In genomic region chrX:13477596-13477995, GRCm38 (mm10) we compare ENCODE assay signal across 19 mouse cellular contexts. TPM values are rescaled to one million over a fixed set of nuclear protein-coding genes. Genes with fewer than 3 reads are reported as not detected.
DNase-seq lines count a peak whose midpoint lies in the region; ATAC-seq and TF ChIP-seq lines count a peak whose summit lies in the region.
"Had no signal": no experiment of that assay in that cellular context is flagged by ENCODE, and none has a peak within 500 bp of the region (broad histone marks: within the 10 kb centered on the region; RNA-seq: fewer than 3 reads in every experiment).

No protein-coding gene starts in this region.

- no peaks in the 10 kb centered on the region for H3K36me3 ChIP-seq in forebrain, postnatal 0 days (ENCODE audit: insufficient read depth)
- H3K36me3 ChIP-seq in forebrain, embryonic 15.5 days = no peaks in the 10 kb centered on the region
- no peaks in the 10 kb centered on the region for H3K36me3 ChIP-seq in heart, embryonic 10.5 days
- H3K36me3 ChIP-seq in lung, postnatal 0 days (ENCODE audit: insufficient read depth, low read length) = no peaks in the 10 kb centered on the region
- H3K36me3 ChIP-seq: embryonic facial prominence, embryonic 10.5 days; embryonic facial prominence, embryonic 12.5 days had no signal

- no peak overlapping the region for H3K27ac ChIP-seq in forebrain, postnatal 0 days (ENCODE audit: low read depth, low read length)
- H3K27ac ChIP-seq in forebrain, embryonic 15.5 days (replicated peaks) = no peak overlapping the region
- H3K27ac ChIP-seq in heart, embryonic 10.5 days = no peak overlapping the region
- H3K27ac ChIP-seq in lung, postnatal 0 days (ENCODE audit: low read length) = peak overlapping the region; percentile 62
- H3K27ac ChIP-seq: embryonic facial prominence, embryonic 10.5 days; embryonic facial prominence, embryonic 12.5 days had no signal

- ATAC-seq in forebrain, postnatal 0 days = peak; percentile 86
- ATAC-seq in forebrain, embryonic 15.5 days (replicated peaks) = no peak
- no peak for ATAC-seq in lung, postnatal 0 days
- ATAC-seq: forebrain, embryonic 14.5 days had no signal

- no peak overlapping the region for H3K4me2 ChIP-seq in forebrain, postnatal 0 days (ENCODE audit: low read depth)
- H3K4me2 ChIP-seq in forebrain, embryonic 15.5 days (replicated peaks) = no peak overlapping the region
- no peak overlapping the region for H3K4me2 ChIP-seq in lung, postnatal 0 days (replicated peaks; ENCODE audit: low read depth, low read length)
- H3K4me2 ChIP-seq: embryonic facial prominence, embryonic 12.5 days had no signal

- no peaks in the 10 kb centered on the region for H3K27me3 ChIP-seq in forebrain, postnatal 0 days (ENCODE audit: insufficient read depth, low read length)
- no peaks in the 10 kb centered on the region for H3K27me3 ChIP-seq in forebrain, embryonic 15.5 days
- H3K27me3 ChIP-seq in heart, embryonic 10.5 days (ENCODE audit: insufficient read depth, poor library complexity, severe bottlenecking) = peaks cover 26% of the 10 kb centered on the region; the same call in 1 of the 2 replicates
- H3K27me3 ChIP-seq in lung, postnatal 0 days (replicated peaks; ENCODE audit: insufficient read depth, low read length) = no peaks in the 10 kb centered on the region
- H3K27me3 ChIP-seq: embryonic facial prominence, embryonic 12.5 days had no signal

- 42% methylated on average over 2 of the region's 2 CpGs for WGBS in forebrain, postnatal 0 days
- 58% methylated on average over 2 of the region's 2 CpGs for WGBS in forebrain, embryonic 15.5 days
- 73% methylated on average over 2 of the region's 2 CpGs for WGBS in heart, embryonic 10.5 days
- 58% methylated on average over 2 of the region's 2 CpGs for WGBS in lung, postnatal 0 days

- no peak for TF ChIP-seq EP300 in lung, postnatal 0 days (IDR thresholded peaks at IDR 0.05)

- no peak overlapping the region for H3K4me3 ChIP-seq in forebrain, postnatal 0 days (ENCODE audit: low read depth, low read length)
- H3K4me3 ChIP-seq in forebrain, embryonic 15.5 days = no peak overlapping the region
- no peak overlapping the region for H3K4me3 ChIP-seq in heart, embryonic 10.5 days
- H3K4me3 ChIP-seq in lung, postnatal 0 days (ENCODE audit: low read depth, low read length) = no peak overlapping the region
- H3K4me3 ChIP-seq: embryonic facial prominence, embryonic 10.5 days; embryonic facial prominence, embryonic 12.5 days had no signal

- peak; percentile 23 for DNase-seq in forebrain, postnatal 0 days
- peak; percentile 19 for DNase-seq in heart, adult 11 months
- DNase-seq in heart, embryonic 10.5 days (ENCODE audit: low spot score) = no peak
- DNase-seq in lung, postnatal 0 days (ENCODE audit: low spot score) = no peak
- DNase-seq in lung, postnatal 36 days = no peak
- peak; percentile 35 for DNase-seq in brain, adult 2 months (ENCODE audit: low read depth, low spot score)
- no peak for DNase-seq in gastrocnemius, adult 8-10 months (ENCODE audit: low spot score in 2 of 2)
- DNase-seq: adrenal gland, adult 2 months; adrenal gland, postnatal 10 days; adrenal gland, postnatal 25 days; cerebellum, adult 11-12 months; cerebellum, adult 2 months; cerebellum, adult 9-10 months; cerebellum, postnatal 10 days; cerebellum, postnatal 25 days had no signal

- H3K4me1 ChIP-seq in forebrain, postnatal 0 days (ENCODE audit: insufficient read depth) = no peaks in the 10 kb centered on the region
- no peaks in the 10 kb centered on the region for H3K4me1 ChIP-seq in forebrain, embryonic 15.5 days
- no peaks in the 10 kb centered on the region for H3K4me1 ChIP-seq in heart, embryonic 10.5 days
- H3K4me1 ChIP-seq in lung, postnatal 0 days (ENCODE audit: insufficient read depth, low read depth, low read length) = no peaks in the 10 kb centered on the region
- H3K4me1 ChIP-seq: embryonic facial prominence, embryonic 10.5 days; embryonic facial prominence, embryonic 12.5 days had no signal

- TF ChIP-seq CTCF in forebrain, postnatal 0 days (IDR thresholded peaks at IDR 0.05; ENCODE audit: low read depth) = no peak
- TF ChIP-seq CTCF in lung, postnatal 0 days (IDR thresholded peaks at IDR 0.05) = no peak

- no peaks in the 10 kb centered on the region for H3K9me3 ChIP-seq in forebrain, postnatal 0 days (ENCODE audit: low read length)
- no peaks in the 10 kb centered on the region for H3K9me3 ChIP-seq in forebrain, embryonic 15.5 days
- H3K9me3 ChIP-seq in heart, embryonic 10.5 days = no peaks in the 10 kb centered on the region
- H3K9me3 ChIP-seq in lung, postnatal 0 days (ENCODE audit: low read length) = no peaks in the 10 kb centered on the region
- H3K9me3 ChIP-seq: embryonic facial prominence, embryonic 10.5 days; embryonic facial prominence, embryonic 12.5 days had no signal

- H3K9ac ChIP-seq in forebrain, postnatal 0 days = no peak overlapping the region
- no peak overlapping the region for H3K9ac ChIP-seq in forebrain, embryonic 15.5 days (replicated peaks)
- no peak overlapping the region for H3K9ac ChIP-seq in lung, postnatal 0 days (replicated peaks; ENCODE audit: low read depth)
- H3K9ac ChIP-seq: embryonic facial prominence, embryonic 12.5 days had no signal

RNA-seq across cellular contexts. Expression of gene Nyx, which starts 11.7 kb away (rescaled TPM):
- total RNA-seq in forebrain, postnatal 0 days (2014; rRNA removed) = 0.38 and 0.62 TPM in 2 replicates
- polyA plus RNA-seq in forebrain, postnatal 0 days (2015; fragmentation: Nextera tagmentation; extraction: Ambion mirVana) = 0.11 and 0.21 TPM in 2 replicates
- polyA plus RNA-seq in forebrain, embryonic 15.5 days (2015; fragmentation: Nextera tagmentation; extraction: Ambion mirVana) = 0.10 and 0.13 TPM in 2 replicates
- polyA plus RNA-seq in heart, embryonic 10.5 days (2016; fragmentation: Nextera tagmentation; extraction: Ambion mirVana) = 0.03 and 0.06 TPM in 2 replicates
- 0.06 and 0.08 TPM in 2 replicates for polyA plus RNA-seq in lung, postnatal 0 days (2015; fragmentation: Nextera tagmentation; extraction: Ambion mirVana)
- total RNA-seq in gastrocnemius, adult 8-10 months (2022) = under 1 TPM in 2 of 4 experiments, not detected in 2; 0.05 to 0.11 TPM

Comparison
In these comparisons a context has a peak if more than half of its experiments do, and no peak if none do; other contexts are left out.
1. DNase-seq: peak in forebrain, postnatal 0 days (single experiment), heart, adult 11 months (single experiment) and brain, adult 2 months (single experiment); none in heart, embryonic 10.5 days (single experiment), lung, postnatal 0 days (single experiment), lung, postnatal 36 days (single experiment) and gastrocnemius, adult 8-10 months (0 of 2).